7 mouse cellular contexts compared by ENCODE assay signal in the genomic region with DNA sequence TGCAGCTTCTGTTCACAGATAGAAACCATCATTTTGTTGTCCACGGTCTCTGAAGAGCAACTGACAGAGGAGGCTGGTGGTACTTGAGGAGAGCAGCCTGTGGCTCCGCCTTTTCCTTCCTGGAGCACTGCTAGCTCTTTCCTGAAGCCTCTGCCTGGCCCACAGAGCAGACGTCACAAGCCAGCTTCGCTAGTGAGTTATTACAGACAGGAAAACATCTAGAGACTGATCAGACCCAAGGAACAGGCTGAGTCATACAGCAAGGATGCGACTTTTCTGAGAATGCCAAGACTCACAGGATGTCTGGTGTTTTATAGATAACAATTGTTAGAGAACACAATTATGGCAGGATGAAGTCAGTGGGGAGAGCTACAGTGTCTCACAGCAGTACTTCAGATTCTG. TPM values are rescaled to one million over a fixed set of nuclear protein-coding genes. Genes with fewer than 3 reads are reported as not detected.
A peak's percentile ranks its signal among the peaks of the same experiment; 100 is the strongest.
DNase-seq lines count a peak whose midpoint lies in the region; ATAC-seq and TF ChIP-seq lines count a peak whose summit lies in the region.

A gene (minus strand): TSS at position 72 of the 402 bp plus-strand sequence.
A gene (minus strand): TSS at position 126 of the 402 bp plus-strand sequence.

- intact Hi-C loops in left cerebral cortex, postnatal 14 days (cut with DNase I): no loop called here

- H3K27me3 ChIP-seq in Patski: no peaks in the 10 kb centered on the region

- in situ Hi-C loops in Patski (cut with MboI; ENCODE audit: low pct_unique_long_range_greater_than_20kb): no loop called here

- POLR2A ChIA-PET in Patski (lab: Charles Lee): no interaction called here

- CTCF ChIA-PET in Patski (lab: Charles Lee): interaction anchor here (1.8 kb wide), 1 partner anchor 9 kb away, joined by 5 read pairs; no protein-coding TSS in a partner anchor

- DNase-seq in Patski (ENCODE audit: low read depth, low spot score): peak; percentile 6
- DNase-seq in heart, postnatal 4 days: peak; percentile 56
- peak; percentile 82 to 87 for DNase-seq in lung, adult 18-20 months
- peak; percentile 17 for DNase-seq in thymus, postnatal 4 days
- no peak for DNase-seq in left cerebral cortex, postnatal 14 days (ENCODE audit: low spot score in 2 of 2)
- no peak for DNase-seq in cerebellum, postnatal 36 days

- no peak for TF ChIP-seq CTCF in Patski (IDR thresholded peaks at IDR 0.05)

- peak; percentile 57 for ATAC-seq in Patski
- peak; percentile 96 for ATAC-seq in common myeloid progenitor, adult 5-6 weeks (replicated peaks; ENCODE audit: low read depth, poor library complexity, severe bottlenecking)

RNA-seq across cellular contexts. Expression of the first gene that starts in this region (rescaled TPM):
- polyA plus RNA-seq in Patski (2021): 0.32 TPM
- 2.8 TPM in 1 of 2 replicates, not detected in the other for total RNA-seq in common myeloid progenitor, adult 5-6 weeks (2017)
- total RNA-seq in heart, postnatal 4 days (2021): 1 to 10 TPM; 1.8 to 3.6 TPM
- total RNA-seq in left cerebral cortex, postnatal 14 days (2021): under 1 TPM in 1 of 2 experiments, not detected in 1; 0.38 TPM

RNA-seq across cellular contexts. Expression of the second gene that starts in this region (rescaled TPM):
- polyA plus RNA-seq in Patski (2021): 4.9 TPM
- 344 and 394 TPM in 2 replicates for total RNA-seq in common myeloid progenitor, adult 5-6 weeks (2017)
- 100 to 1,000 TPM; 106 to 123 TPM for total RNA-seq in heart, postnatal 4 days (2021)
- total RNA-seq in left cerebral cortex, postnatal 14 days (2021): 10 to 100 TPM; 23.9 to 32.4 TPM

Comparison
In these comparisons a context has a peak if more than half of its experiments do, and no peak if none do; other contexts are left out.
1. DNase-seq: peak in Patski (single experiment), heart, postnatal 4 days (single experiment), lung, adult 18-20 months (2 of 2) and thymus, postnatal 4 days (single experiment); none in left cerebral cortex, postnatal 14 days (0 of 2) and cerebellum, postnatal 36 days (0 of 2).